Mouse (Mus musculus) small intestine, adult 2 months (tissue): ENCODE results near the gene Llcfc1. TPM values are rescaled to one million over a fixed set of nuclear protein-coding genes. Genes with fewer than 3 reads are reported as not detected.

Experiments used
- H3K27ac ChIP-seq: fragments of 200-500 bp; 2 replicates; pipeline ENCODE4 v1.5.1; 2012; ENCODE audit warnings: low read depth, low read length, control low read depth, inconsistent platforms; ENCODE audit not compliant: insufficient read depth
- H3K27me3 ChIP-seq: fragments of 200-500 bp; 2 replicates; pipeline ENCODE4 v1.6.1; 2012; ENCODE audit warnings: mild to moderate bottlenecking, moderate library complexity, low read length, inconsistent platforms; ENCODE audit not compliant: control insufficient read depth, insufficient read depth
- H3K36me3 ChIP-seq: fragments of 200-500 bp; 2 replicates; pipeline ENCODE4 v1.6.1; 2012; ENCODE audit warnings: mild to moderate bottlenecking, low read length, control low read depth, inconsistent platforms; ENCODE audit not compliant: control insufficient read depth, insufficient read depth
- H3K4me1 ChIP-seq: fragments of 200-500 bp; 2 replicates; pipeline ENCODE4 v1.6.1; 2012; ENCODE audit warnings: low read length, inconsistent platforms, mixed read lengths; ENCODE audit not compliant: control insufficient read depth, insufficient read depth, insufficient read length
- H3K4me3 ChIP-seq: fragments of 200-500 bp; 2 replicates; pipeline ENCODE4 v1.5.1; 2012; ENCODE audit warnings: low read depth, mild to moderate bottlenecking, control low read depth, inconsistent platforms, low read length, moderate library complexity
- CTCF ChIP-seq: fragments of 200-500 bp; IDR thresholded peaks from 2 replicates; pipeline ENCODE4 v1.5.1; 2012; ENCODE audit warnings: low read depth, mild to moderate bottlenecking, control low read depth, inconsistent platforms, low read length, moderate library complexity, mixed read lengths; ENCODE audit not compliant: insufficient replicate concordance, insufficient read length; ENCODE audit errors: extremely low read depth
- POLR2A ChIP-seq: fragments of 200-500 bp; IDR thresholded peaks from 2 replicates; pipeline ENCODE4 v1.6.1; 2012; ENCODE audit warnings: low read depth, mild to moderate bottlenecking, control low read depth, inconsistent platforms, low read length, moderate library complexity
- WGBS: fragments of 180-500 bp; shearing (Covaris S2); methylation state at CpG from one replicate; pipeline ENCODE4 v1.1.7; 2018; 5-methylcytosine and 5-hydroxymethylcytosine counted together
- polyA plus RNA-seq: library from polyadenylated mRNA; depleted of rRNA; stranded (reverse); fragments of >200 nt; gene quantifications from 2 replicates; pipeline ENCODE4 v1.2.3, GENCODE M21; 2012; rRNA removed

Gene Llcfc1
- not detected in 2 replicates for polyA plus RNA-seq

- TF ChIP-seq CTCF (no peak), POLR2A (no peak)
- no peaks in the 10 kb centered on the region for H3K36me3 ChIP-seq
- H3K4me3 ChIP-seq, result no peak within 1 kb of the TSS
- H3K27me3 ChIP-seq, result no peaks in the 10 kb centered on the region
- no peaks in the 10 kb centered on the region for H3K4me1 ChIP-seq
- no peak within 1 kb of the TSS for H3K27ac ChIP-seq
- WGBS, result 90% methylated on average over 2 of the region's 2 CpGs
Measured at GRCm38 (mm10) chr6:41684131-41684530, at the start of gene Llcfc1. Gene Llcfc1, plus strand, starts transcription at chr6:41684431.

GRCm38 (mm10) chr6:41635211-41635610 is 49.0 kb upstream of the Llcfc1 start:
- Histone ChIP-seq H3K4me1 (no peaks in the 10 kb centered on the region), H3K27ac (no peak overlapping the region), H3K36me3 (no peaks in the 10 kb centered on the region), H3K4me3 (no peak overlapping the region), H3K27me3 (no peaks in the 10 kb centered on the region)
- TF ChIP-seq CTCF (no peak), POLR2A (no peak)
- WGBS, result 45% methylated on average over 1 of the region's 1 CpGs

GRCm38 (mm10) chr6:41636178-41636577 is 48.1 kb upstream of the Llcfc1 start, which contains the start of gene Trpv6:
Gene Trpv6, minus strand, starts transcription at chr6:41636405.
- 27% methylated on average over 5 of the region's 5 CpGs for WGBS
- H3K4me1 ChIP-seq, result no peaks in the 10 kb centered on the region

GRCm38 (mm10) chr6:41637393-41637792 is 46.8 kb upstream of the Llcfc1 start:
- Histone ChIP-seq H3K27me3 (no peaks in the 10 kb centered on the region), H3K36me3 (no peaks in the 10 kb centered on the region), H3K4me1 (no peaks in the 10 kb centered on the region), H3K4me3 (no peak overlapping the region), H3K27ac (no peak overlapping the region)
- TF ChIP-seq POLR2A (no peak), CTCF (no peak)
- 60% methylated on average over 1 of the region's 1 CpGs for WGBS

More at GRCm38 (mm10) chr6:41636178-41636577, 48.1 kb upstream of the Llcfc1 start, which contains the start of gene Trpv6:
- Histone ChIP-seq H3K27me3 (no peaks in the 10 kb centered on the region), H3K27ac (no peak within 1 kb of the TSS), H3K36me3 (no peaks in the 10 kb centered on the region), H3K4me3 (peak within 1 kb of the TSS; percentile 9; the same call in 1 of the 2 replicates)
- TF ChIP-seq CTCF (no peak), POLR2A (no peak)

GRCm38 (mm10) chr6:41637927-41638506 is 46.2 kb upstream of the Llcfc1 start:
- Histone ChIP-seq H3K27me3 (no peaks in the 10 kb centered on the region), H3K27ac (no peak overlapping the region), H3K4me3 (no peak overlapping the region), H3K36me3 (no peaks in the 10 kb centered on the region), H3K4me1 (no peaks in the 10 kb centered on the region)
- TF ChIP-seq POLR2A, result no peak
- TF ChIP-seq CTCF, result no peak
- WGBS, result 52% methylated on average over 6 of the region's 6 CpGs

GRCm38 (mm10) chr6:41640449-41640848 is 43.8 kb upstream of the Llcfc1 start:
- WGBS, result 75% methylated on average over 3 of the region's 3 CpGs
- H3K27ac ChIP-seq, result no peak overlapping the region
- H3K4me3 ChIP-seq, result no peak overlapping the region
- H3K27me3 ChIP-seq, result no peaks in the 10 kb centered on the region
- no peak for TF ChIP-seq POLR2A
- TF ChIP-seq CTCF, result no peak
- H3K36me3 ChIP-seq, result no peaks in the 10 kb centered on the region
- H3K4me1 ChIP-seq, result no peaks in the 10 kb centered on the region

- no peaks in the 10 kb centered on the region for H3K4me1 ChIP-seq
- no peak overlapping the region for H3K27ac ChIP-seq
- WGBS, result 47% methylated on average over 6 of the region's 6 CpGs
- H3K27me3 ChIP-seq, result no peaks in the 10 kb centered on the region
- no peaks in the 10 kb centered on the region for H3K36me3 ChIP-seq
- no peak overlapping the region for H3K4me3 ChIP-seq
- TF ChIP-seq CTCF (no peak), POLR2A (no peak)
Measured at GRCm38 (mm10) chr6:41641173-41641866, 42.9 kb upstream of the Llcfc1 start.
